Mouse (Mus musculus): Measurements from ENCODE around the gene Spcs2.

- TF ChIP-seq CTCF (IDR thresholded peaks at IDR 0.05; ENCODE audit: low read depth) (no peak), EP300 (IDR thresholded peaks at IDR 0.05; ENCODE audit: low read depth) (no peak)
Measured at GRCm38 (mm10) chr7:99834314-99834853, 28.9 kb downstream of the Spcs2 start.
